Mouse (Mus musculus): ENCODE measurements around the gene Cfap299. TPM values are rescaled to one million over a fixed set of nuclear protein-coding genes. Genes with fewer than 3 reads are reported as not detected.
"Not testable (repeated sequence)": the region's sequence is repeated elsewhere in the genome, so short reads cannot be mapped to it uniquely, and the experiment has no call there.

Cfap299 gene
- polyA plus RNA-seq, 1 experiment from 2014 or later = 2.2 TPM

DNA sequence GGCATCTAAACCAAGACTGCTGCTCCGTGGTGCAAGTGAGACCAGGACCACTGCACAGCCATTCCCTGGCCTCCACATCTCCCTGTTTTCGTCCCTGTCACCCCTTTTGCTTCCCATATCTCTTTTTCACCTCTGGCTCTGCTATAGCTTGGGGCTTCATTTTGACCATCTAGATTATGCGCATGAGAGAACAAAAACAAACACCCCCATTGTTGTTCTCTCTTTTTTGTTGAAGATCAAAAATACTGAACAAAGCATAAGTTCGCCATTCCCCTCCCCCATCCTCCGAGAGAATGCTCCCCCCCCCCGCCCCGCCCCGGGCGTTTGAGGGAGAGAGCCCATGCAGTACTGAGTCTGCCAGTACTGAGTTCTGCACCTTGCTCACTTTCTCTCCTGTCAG, 234.7 kb downstream of the Cfap299 start:
- Histone ChIP-seq H3K4me2 (replicated peaks; ENCODE audit: low read depth, low read length) (no peak overlapping the region), H3K4me1 (replicated peaks; ENCODE audit: control insufficient read depth, insufficient read depth, low read length) (0 out of 2 replicates have a peak, but pooled peaks cover 2% of the 10 kb centered on the region), H3K27ac (ENCODE audit: low read depth, low read length) (no peak overlapping the region), H3K9ac (ENCODE audit: low read depth, low read length) (no peak overlapping the region), H3K36me3 (ENCODE audit: control insufficient read depth, insufficient read depth, low read length) (no peaks in the 10 kb centered on the region), H3K9me3 (ENCODE audit: control insufficient read depth, low read length) (no peaks in the 10 kb centered on the region), H3K4me3 (ENCODE audit: low read depth, low read length) (no peak overlapping the region), H3K27me3 (ENCODE audit: control insufficient read depth, insufficient read depth, low read length) (no peaks in the 10 kb centered on the region)
- DNase-seq (ENCODE audit: low spot score) (peak; percentile 27), ATAC-seq (ENCODE audit: low FRiP score) (0 out of 2 replicates have a peak, but pooled peaks have one; percentile 14)
- WGBS = 53% methylated on average over 9 of the region's 9 CpGs

DNA sequence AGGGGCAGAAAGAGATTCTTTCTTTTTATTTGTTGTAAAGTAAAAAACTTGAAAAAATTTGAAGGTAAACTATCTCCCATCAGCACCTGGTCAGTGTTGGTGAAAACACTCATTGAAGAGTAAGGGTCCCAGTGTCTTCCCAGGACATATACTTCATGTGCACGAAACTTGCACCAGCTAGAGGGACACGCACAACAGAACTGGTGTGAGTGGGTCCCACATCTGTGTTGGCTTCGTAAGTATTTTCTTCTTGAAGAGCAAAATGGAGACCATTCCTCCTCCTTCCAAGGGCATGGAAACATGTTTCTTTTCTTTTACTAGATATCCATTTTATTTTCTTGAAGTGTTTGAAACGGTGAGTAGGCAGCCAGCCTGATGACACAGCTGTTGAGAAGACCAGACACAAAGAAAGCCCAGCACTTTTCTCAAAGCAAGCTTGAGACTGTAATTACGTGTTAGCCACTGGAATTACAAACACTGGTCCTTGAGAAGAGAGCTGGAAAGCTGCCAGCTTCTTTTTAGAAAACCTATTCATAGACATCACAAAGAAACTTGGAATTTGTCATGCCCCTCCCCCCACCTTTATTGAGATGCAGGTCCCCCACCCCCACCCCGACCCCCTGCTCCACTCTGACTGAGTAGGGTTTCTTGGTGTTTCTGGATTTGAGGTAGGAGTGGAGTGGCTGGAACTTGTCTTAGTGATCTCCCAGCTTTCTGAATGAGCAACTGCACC, 237.5 kb downstream of the Cfap299 start:
- no peak overlapping the region for H3K4me3 ChIP-seq (ENCODE audit: low read depth, low read length)
- 44% methylated on average over 6 of the region's 6 CpGs for WGBS
- H3K9me3 ChIP-seq (ENCODE audit: control insufficient read depth, low read length) = no peaks in the 10 kb centered on the region
- H3K4me1 ChIP-seq (replicated peaks; ENCODE audit: control insufficient read depth, insufficient read depth, low read length) = 0 out of 2 replicates have a peak, but pooled peaks cover 2% of the 10 kb centered on the region
- 0 out of 2 replicates have a peak overlapping the region, but pooled peaks have one; percentile 31 for H3K27ac ChIP-seq (ENCODE audit: low read depth, low read length)
- no peak overlapping the region for H3K4me2 ChIP-seq (replicated peaks; ENCODE audit: low read depth, low read length)
- DNase-seq (ENCODE audit: low spot score) = peak; percentile 74
- no peak overlapping the region for H3K9ac ChIP-seq (ENCODE audit: low read depth, low read length)
- no peaks in the 10 kb centered on the region for H3K27me3 ChIP-seq (ENCODE audit: control insufficient read depth, insufficient read depth, low read length)
- peak; percentile 85 for ATAC-seq (ENCODE audit: low FRiP score)
- H3K36me3 ChIP-seq (ENCODE audit: control insufficient read depth, insufficient read depth, low read length) = no peaks in the 10 kb centered on the region

DNA sequence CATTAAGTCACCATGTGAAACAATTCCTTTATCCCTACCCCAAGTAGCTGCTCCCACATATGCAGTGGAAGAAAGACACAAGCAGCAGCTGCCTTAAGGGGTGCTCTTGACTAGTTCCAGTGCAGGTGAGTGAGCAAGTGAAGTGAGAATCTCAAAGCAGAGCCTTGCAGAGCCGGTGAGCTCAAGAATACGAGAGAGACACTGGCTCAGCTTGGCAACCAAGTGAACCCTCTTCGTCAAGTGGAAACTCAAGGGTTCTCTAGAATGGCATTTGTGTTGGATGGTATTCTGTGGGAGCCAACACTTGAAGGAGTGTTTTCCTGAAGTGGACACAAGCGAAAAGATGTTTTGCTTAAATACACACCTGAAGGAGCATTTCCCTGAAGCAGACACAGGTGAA, 239.4 kb downstream of the Cfap299 start:
- DNase-seq (ENCODE audit: low spot score) (no peak), ATAC-seq (ENCODE audit: low FRiP score) (no peak)
- Histone ChIP-seq H3K36me3 (ENCODE audit: control insufficient read depth, insufficient read depth, low read length) (no peaks in the 10 kb centered on the region), H3K4me3 (ENCODE audit: low read depth, low read length) (no peak overlapping the region), H3K4me2 (replicated peaks; ENCODE audit: low read depth, low read length) (no peak overlapping the region), H3K9ac (ENCODE audit: low read depth, low read length) (no peak overlapping the region), H3K9me3 (ENCODE audit: control insufficient read depth, low read length) (no peaks in the 10 kb centered on the region), H3K4me1 (replicated peaks; ENCODE audit: control insufficient read depth, insufficient read depth, low read length) (0 out of 2 replicates have a peak, but pooled peaks cover 2% of the 10 kb centered on the region), H3K27me3 (ENCODE audit: control insufficient read depth, insufficient read depth, low read length) (no peaks in the 10 kb centered on the region), H3K27ac (ENCODE audit: low read depth, low read length) (no peak overlapping the region)
- 95% methylated on average over 4 of the region's 4 CpGs for WGBS

DNA sequence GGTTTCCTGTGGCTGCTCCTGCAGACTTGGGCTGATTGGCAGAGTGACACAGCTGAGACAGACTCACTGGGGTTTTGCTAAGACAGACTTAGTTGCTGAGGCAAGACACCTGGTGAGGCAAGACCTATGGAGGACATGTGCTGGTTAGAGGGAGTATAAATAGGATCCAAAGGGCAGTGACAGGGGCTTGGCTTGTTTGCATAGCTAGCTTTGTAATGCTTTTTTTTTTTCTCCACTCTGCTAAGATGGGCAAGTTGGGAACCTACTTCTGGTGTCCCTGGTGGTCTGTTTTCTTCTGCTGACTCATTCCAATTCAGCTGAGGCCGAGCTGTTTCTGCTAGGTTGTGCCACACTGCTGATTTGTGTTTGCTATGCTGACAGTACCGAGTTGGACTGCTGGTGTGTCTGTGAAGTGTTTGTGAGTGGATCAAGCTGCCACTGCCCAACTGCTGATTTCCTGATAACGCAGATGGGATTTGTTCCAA, 240.0 kb downstream of the Cfap299 start:
- Histone ChIP-seq H3K27me3 (ENCODE audit: control insufficient read depth, insufficient read depth, low read length) (no peaks in the 10 kb centered on the region), H3K4me1 (replicated peaks; ENCODE audit: control insufficient read depth, insufficient read depth, low read length) (no peaks in the 10 kb centered on the region), H3K4me3 (ENCODE audit: low read depth, low read length) (no peak overlapping the region), H3K9me3 (ENCODE audit: control insufficient read depth, low read length) (no peaks in the 10 kb centered on the region), H3K4me2 (replicated peaks; ENCODE audit: low read depth, low read length) (no peak overlapping the region), H3K36me3 (ENCODE audit: control insufficient read depth, insufficient read depth, low read length) (no peaks in the 10 kb centered on the region), H3K9ac (ENCODE audit: low read depth, low read length) (no peak overlapping the region), H3K27ac (ENCODE audit: low read depth, low read length) (no peak overlapping the region)
- ATAC-seq (ENCODE audit: low FRiP score) (no peak), DNase-seq (ENCODE audit: low spot score) (no peak)
- WGBS = 70% methylated on average over 3 of the region's 3 CpGs

DNA sequence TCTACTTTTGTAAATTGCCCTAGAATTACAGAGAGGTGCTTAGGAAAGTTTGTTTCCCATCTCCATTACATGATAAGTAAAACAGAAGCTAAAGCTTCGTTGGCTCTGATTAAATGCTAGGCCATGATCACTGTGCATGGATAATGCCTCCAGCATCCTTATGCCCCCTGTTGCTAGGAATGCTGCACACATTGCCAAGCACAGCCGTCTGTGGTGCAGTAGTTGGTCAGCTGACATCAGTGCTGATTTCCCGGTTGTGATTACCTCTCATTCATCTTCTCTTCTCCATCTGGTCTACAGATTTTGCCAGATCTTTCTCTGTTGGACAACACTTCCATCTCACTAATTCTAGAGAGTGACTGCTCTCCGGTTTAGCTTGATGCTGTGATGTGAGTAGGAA, 243.3 kb downstream of the Cfap299 start:
- Histone ChIP-seq H3K4me1 (replicated peaks; ENCODE audit: control insufficient read depth, insufficient read depth, low read length) (no peaks in the 10 kb centered on the region), H3K36me3 (ENCODE audit: control insufficient read depth, insufficient read depth, low read length) (no peaks in the 10 kb centered on the region), H3K4me2 (replicated peaks; ENCODE audit: low read depth, low read length) (no peak overlapping the region), H3K9me3 (ENCODE audit: control insufficient read depth, low read length) (no peaks in the 10 kb centered on the region), H3K27me3 (ENCODE audit: control insufficient read depth, insufficient read depth, low read length) (no peaks in the 10 kb centered on the region), H3K4me3 (ENCODE audit: low read depth, low read length) (no peak overlapping the region), H3K9ac (ENCODE audit: low read depth, low read length) (no peak overlapping the region), H3K27ac (ENCODE audit: low read depth, low read length) (no peak overlapping the region)
- ATAC-seq (ENCODE audit: low FRiP score) (no peak), DNase-seq (ENCODE audit: low spot score) (no peak)
- WGBS = 59% methylated on average over 4 of the region's 4 CpGs

DNA sequence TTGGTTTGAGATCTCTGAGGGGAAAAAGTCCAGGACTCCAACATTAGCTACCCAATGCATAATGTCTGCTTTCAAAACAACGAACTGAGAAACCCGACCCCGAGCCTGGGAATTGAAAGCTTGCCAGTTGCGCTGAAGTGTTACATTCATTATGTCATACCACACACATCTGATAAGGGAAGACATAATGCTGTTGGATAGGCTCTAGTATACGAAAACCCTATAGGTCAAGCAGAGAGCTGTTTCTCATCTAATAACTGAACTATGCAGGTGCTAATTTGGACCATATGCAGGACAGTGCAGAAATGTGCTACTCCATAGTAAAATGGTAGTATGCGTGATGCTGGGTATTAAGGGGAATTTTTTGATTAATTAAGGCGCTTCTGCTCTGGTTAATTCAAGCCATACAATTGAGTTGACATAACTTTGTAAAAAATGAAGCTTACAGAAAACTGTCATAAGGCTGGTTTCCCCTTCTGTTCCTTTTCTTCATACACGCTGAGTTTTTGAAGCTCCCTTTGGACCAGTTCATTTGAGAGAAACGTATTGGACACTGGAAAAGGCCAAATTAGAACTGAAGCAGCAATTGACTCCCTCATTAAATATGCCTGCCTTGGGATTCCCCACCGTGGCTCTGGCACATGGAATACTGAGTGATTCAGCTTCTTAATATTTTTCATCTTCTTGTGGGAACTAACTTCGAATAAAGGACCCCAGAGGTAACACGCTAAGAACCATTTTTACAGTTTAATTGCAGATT, 245.8 kb downstream of the Cfap299 start:
- H3K27me3 ChIP-seq (ENCODE audit: control insufficient read depth, insufficient read depth, low read length) = no peaks in the 10 kb centered on the region
- H3K27ac ChIP-seq (ENCODE audit: low read depth, low read length) = no peak overlapping the region
- 65% methylated on average over 12 of the region's 12 CpGs for WGBS
- H3K9me3 ChIP-seq (ENCODE audit: control insufficient read depth, low read length) = no peaks in the 10 kb centered on the region
- no peak for ATAC-seq (ENCODE audit: low FRiP score)
- H3K36me3 ChIP-seq (ENCODE audit: control insufficient read depth, insufficient read depth, low read length) = no peaks in the 10 kb centered on the region
- no peak overlapping the region for H3K4me2 ChIP-seq (replicated peaks; ENCODE audit: low read depth, low read length)
- no peak overlapping the region for H3K9ac ChIP-seq (ENCODE audit: low read depth, low read length)
- no peak overlapping the region for H3K4me3 ChIP-seq (ENCODE audit: low read depth, low read length)
- no peaks in the 10 kb centered on the region for H3K4me1 ChIP-seq (replicated peaks; ENCODE audit: control insufficient read depth, insufficient read depth, low read length)
- DNase-seq (ENCODE audit: low spot score) = no peak

DNA sequence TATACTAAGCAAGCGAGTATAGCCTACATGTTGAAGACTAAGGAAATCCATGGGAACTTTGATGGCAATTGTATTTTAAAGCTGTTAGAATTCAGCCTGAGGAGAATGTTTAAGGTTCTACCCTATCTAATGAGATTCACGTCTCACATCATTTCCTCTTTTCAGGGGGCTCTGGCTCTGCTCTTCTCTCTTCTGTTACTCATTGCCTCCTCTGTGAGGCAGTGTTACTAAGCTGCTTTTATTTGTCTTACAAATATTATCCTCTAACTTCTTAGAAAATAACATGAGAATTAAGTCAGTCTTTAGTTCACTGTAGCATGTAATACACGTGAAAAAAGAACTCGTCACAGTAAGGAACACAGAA, 246.3 kb downstream of the Cfap299 start:
- Histone ChIP-seq H3K9me3 (ENCODE audit: control insufficient read depth, low read length) (no peaks in the 10 kb centered on the region), H3K36me3 (ENCODE audit: control insufficient read depth, insufficient read depth, low read length) (no peaks in the 10 kb centered on the region), H3K4me1 (replicated peaks; ENCODE audit: control insufficient read depth, insufficient read depth, low read length) (no peaks in the 10 kb centered on the region), H3K27ac (ENCODE audit: low read depth, low read length) (no peak overlapping the region), H3K4me3 (ENCODE audit: low read depth, low read length) (no peak overlapping the region), H3K9ac (ENCODE audit: low read depth, low read length) (no peak overlapping the region), H3K4me2 (replicated peaks; ENCODE audit: low read depth, low read length) (no peak overlapping the region), H3K27me3 (ENCODE audit: control insufficient read depth, insufficient read depth, low read length) (no peaks in the 10 kb centered on the region)
- DNase-seq (ENCODE audit: low spot score) (no peak), ATAC-seq (ENCODE audit: low FRiP score) (no peak)
- WGBS = 76% methylated on average over 4 of the region's 4 CpGs

DNA sequence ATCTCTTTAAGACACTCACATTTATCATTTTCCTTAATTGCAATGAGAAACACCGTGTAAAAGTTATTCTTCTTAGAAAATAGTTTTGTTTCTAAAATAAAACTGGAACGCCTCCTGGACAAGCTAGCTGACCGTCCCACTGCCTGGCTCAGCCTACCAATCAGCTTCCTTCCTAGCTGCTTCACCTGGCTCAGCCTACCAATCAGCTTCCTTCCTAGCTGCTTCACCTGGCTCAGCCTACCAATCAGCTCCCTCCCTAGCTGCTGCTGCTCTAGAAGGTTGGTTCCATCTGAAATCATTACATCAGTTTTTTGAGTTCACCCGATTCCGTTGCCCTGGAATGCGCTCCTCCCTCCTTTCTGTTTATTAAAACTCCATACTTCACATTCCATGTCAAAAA, 247.4 kb downstream of the Cfap299 start:
- H3K27ac ChIP-seq (ENCODE audit: low read depth, low read length); ATAC-seq (ENCODE audit: low FRiP score); DNase-seq (ENCODE audit: low spot score); H3K4me3 ChIP-seq (ENCODE audit: low read depth, low read length); H3K36me3 ChIP-seq (ENCODE audit: control insufficient read depth, insufficient read depth, low read length); H3K4me2 ChIP-seq (replicated peaks; ENCODE audit: low read depth, low read length); H3K9me3 ChIP-seq (ENCODE audit: control insufficient read depth, low read length); H3K4me1 ChIP-seq (replicated peaks; ENCODE audit: control insufficient read depth, insufficient read depth, low read length); H3K27me3 ChIP-seq (ENCODE audit: control insufficient read depth, insufficient read depth, low read length); H3K9ac ChIP-seq (ENCODE audit: low read depth, low read length): not testable (repeated sequence)
- WGBS = 89% methylated on average over 6 of the region's 6 CpGs

Measured in hindbrain, embryonic 11.5 days (tissue).